Mouse (Mus musculus) left cerebral cortex, adult 8-10 months (tissue): ENCODE measurements around the gene Rapgefl1. TPM values are rescaled to one million over a fixed set of nuclear protein-coding genes. Genes with fewer than 3 reads are reported as not detected.

Experiments
- DNase-seq, 2 experiments: peaks; one replicate each; pipeline ENCODE4 v3.0.0; 2022; ENCODE audit warnings: low spot score in 2 of 2
- total RNA-seq, 4 experiments: library from RNA; stranded (reverse); gene quantifications; 2 replicates each; pipeline ENCODE4 v1.2.4; 2022

Rapgefl1 gene
- 100 to 1,000 TPM; 130 to 140 (median 139) TPM for total RNA-seq

DNA sequence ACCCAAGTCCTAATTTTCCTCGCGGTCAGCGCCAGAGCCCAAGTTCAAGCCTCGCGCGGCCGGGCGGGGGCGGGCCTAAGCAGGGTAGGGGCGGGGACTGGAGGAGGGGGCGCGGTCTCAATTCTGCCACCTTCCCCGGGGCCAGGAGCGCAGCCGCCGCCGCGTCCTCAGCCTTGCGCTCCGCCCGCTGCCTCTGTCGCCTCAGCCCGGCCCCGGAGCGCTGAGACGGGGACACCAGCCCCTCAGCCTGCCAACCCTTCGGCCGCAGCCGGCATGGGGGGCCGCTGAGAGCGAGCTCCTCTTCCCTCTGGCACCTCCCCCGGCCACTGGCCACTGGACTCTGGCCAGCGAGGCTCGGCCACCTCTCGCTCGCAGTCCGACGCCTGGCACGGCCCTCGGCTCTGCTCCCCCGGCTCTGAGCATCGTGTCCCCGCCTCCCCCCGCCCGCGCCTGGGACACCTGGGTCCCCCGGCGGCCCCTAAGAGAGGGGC is at the start of gene Rapgefl1:
Gene Rapgefl1, plus strand, starts transcription at position 135 of the 491 bp plus-strand sequence.
- DNase-seq = peak; percentile 58 to 72

DNA sequence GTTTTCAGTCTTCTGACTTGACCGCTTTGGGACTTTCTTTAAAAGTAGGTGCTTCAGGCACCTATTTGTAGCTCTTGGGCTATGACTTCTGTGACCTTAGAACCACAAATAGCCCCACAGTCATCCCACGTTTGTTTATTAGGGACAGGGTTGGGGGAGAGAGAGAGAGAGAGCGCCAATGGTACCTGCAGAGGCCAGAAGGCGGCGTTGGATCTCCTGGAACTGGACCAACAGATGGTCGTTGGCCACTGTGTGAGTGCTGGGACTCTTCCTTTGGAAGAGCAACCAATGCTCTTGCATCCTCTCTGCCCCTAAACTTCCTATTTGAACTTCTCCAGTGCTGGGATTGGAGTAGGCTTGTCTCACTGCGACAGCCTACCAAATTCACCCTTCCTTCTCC is 49.4 kb upstream of the Rapgefl1 start:
- DNase-seq = no peak

DNA sequence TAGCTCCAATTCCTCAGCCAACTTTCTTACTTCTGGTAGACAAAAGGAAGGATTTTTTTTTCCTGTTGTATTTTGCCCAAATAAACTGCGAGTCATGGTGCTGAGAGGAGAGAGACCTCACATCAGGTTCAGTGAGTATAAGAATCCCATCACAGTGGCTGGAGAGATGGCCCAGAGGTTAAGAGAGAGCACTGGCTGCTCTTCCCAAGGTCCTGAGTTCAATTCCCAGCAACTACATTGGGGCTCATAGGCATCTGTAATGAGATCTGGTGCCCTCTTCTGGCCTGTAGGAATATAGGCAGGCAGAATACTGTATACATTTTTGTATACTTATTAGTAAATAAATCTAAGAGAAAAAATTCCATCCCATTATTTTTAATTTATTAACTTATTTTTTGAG is 48.9 kb upstream of the Rapgefl1 start:
- no peak for DNase-seq

DNA sequence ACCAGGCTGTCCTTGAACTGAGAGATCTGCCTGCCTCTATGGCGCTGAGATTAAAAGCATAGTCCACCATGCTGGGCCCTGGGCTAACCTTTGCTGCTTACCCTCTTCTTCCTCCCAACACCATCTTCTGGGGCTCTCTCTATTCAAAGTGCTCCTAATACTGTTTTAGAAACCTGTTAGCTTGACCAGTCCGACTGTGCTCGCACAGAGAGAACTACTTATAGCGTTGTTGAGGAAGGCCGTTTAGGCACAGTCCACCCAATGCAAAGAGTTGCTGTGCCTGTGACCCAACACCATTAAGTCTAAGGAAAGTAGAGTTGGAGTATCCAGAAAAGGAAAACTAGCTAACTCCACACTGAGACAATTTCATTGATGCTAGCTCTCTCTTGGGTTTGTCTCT is 48.4 kb upstream of the Rapgefl1 start:
- DNase-seq = no peak

DNA sequence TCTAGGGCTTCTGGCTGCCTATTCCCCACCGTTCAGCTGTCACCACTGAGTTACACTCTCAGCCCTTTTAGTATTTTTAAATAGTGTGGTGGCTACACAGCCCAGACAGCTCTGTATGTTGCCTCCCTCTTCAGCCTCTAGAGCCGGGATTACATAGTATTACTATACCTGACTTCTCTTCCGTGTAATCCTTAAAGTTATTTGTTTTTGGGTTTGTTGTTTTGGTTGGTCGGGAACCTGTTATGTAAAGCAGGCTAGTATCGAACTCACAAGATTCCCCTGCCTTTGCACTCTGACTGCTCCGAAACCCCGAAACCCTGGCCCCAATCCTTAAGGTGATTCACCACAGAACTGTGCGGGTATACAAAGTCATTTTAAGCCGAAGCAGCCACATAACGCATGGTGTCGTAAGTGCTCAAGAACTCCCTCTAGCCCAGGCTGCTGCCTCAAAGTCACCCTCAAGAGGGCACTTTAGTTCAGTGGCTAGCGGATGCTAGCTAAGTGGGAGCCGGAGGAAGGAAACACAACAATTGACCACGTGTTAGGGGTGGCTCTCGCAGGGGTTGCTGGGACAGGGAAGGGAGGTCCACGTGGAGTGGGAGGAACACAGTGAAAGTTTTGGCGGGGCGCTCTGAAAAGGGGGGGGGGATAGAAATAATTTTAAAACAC is 47.9 kb upstream of the Rapgefl1 start:
- peak; percentile 68 to 83 for DNase-seq

DNA sequence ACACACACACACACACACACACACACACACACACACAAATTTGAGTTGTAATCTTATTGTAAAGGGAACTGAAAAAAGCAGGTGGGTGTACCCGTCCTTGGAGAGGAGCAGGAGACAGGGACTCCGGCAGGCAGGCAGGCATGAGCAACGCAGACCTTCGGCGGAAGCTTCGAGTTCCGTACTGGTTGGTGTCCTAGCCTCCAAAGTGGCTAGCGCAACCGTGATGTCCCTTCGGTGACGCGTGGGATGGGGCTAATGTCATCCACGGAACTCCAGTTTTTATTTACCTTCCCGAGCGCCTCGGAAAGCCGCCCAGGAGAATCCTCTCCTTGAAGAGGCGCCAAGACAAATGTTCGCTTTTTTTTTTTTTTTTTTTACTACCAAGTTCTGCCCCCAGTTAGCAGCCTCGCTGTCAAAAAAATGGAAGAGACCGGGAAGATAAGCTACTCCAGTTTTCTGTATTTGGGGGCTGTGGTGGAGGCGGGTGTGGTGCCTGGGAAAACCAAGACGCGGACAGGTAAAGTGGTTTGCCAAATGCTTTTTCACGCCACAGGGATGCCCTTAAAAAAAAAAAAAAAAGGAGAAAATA is 47.3 kb upstream of the Rapgefl1 start:
- DNase-seq = no peak

DNA sequence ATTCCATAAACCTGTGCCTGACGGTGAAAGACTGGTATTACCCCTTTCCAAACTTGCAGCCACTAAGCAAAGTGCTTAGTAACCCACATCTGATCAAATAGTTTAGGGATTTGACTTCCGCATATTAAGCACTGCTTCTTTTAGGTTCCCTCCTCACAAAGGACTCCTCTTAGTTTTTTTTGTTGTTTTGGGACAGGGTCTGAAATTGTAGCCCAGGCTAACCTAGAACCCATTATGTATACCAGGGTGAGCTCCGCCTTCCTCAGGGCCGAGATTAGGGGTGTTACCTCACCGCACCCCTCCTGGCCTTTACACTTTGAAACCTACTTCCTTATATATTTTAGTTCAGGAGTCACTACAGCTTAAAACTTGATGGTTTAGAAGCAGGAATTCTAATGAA is 46.8 kb upstream of the Rapgefl1 start:
- DNase-seq = no peak

DNA sequence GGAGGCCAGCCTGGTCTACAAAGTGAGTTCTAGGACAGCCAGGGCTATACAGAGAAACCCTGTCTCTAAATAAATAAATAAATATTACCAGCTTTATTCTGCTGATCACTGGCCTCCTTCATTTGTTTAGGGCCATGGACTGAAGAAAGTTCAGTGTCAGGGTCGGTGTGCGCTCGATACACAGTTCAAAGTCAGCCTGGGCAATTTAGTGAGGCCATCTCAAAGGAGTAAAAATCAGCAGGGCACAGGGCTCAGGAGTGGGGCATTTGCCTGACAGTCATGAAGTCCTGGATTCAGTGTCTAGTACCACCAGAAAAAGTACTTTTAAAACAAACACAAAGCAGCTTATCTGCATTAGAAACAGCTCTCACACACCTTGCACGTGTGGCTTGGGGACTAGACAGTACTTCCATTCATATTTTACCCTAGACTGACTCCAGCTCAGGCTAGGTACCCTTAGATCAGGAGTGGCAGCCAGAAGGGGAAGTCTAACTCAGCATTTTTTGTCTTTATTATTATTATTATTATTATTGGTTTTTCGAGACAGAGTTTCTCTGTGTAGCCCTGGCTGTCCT is 45.9 kb upstream of the Rapgefl1 start:
- no peak for DNase-seq

DNA sequence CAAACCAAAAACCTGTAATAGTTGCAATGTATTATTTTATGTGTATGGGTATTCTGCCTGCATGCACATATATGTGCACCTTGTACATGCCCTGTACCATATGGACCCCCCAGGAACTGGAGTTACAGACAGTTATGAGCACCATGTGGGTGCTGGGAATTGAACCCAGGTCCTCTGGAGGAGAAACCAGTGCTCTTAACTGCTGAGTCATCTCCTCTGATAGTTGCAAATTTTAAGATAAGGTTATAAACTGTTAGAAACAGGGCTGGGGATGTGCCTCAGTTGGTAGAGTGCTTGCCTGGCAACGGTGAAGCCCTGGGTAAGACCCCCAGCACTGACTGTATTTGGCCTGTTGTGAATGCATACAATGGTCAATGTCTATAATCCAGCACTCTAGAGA is 45.1 kb upstream of the Rapgefl1 start:
- DNase-seq = no peak

DNA sequence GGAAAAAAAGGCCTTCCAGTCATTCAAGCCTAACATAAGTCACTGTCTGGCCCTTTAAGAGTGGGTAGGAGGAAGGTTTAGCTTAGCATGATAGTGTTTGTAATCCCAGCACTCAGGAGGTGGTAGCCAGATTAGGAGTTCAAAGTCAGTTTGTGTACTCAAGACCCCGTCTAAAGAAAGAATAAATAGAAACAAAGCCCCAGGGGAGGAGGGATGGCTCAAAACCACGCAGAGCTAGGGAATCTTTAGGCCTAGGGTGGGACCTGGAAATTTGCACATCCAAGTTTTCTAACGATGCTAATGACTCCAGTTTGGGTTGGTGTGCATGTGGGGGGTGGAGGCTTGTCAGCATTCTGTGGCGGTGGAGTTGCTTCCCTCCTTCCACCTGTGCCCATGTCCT is 44.5 kb upstream of the Rapgefl1 start:
- DNase-seq = no peak

DNA sequence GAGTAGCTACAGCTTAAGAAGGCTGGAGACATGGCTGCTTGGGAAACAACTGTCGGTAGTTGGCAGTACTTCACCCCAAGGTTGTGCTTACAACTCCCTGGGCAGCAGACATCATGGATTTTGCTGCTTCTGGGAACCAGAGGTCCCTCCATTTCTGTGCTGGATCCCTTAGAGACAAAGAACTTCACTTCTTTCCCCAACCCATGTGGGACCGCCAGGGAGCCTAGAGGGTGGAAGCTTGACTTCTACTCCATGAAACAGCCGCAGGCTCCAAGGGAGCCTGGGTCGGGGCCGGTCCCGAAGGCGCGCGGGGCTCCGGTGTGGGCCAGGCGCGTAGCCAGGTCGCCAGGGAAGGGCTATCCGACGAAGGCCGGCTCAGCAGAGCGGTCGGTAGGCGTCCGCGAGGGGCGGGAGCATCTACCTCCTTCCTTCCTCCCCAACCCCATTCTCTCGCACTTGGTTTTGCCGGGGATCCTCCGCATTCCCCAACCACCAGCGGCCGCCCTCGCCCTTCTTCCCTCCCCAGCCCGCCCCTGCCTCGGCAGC is 42.0 kb upstream of the Rapgefl1 start:
- peak; percentile 27 to 69 for DNase-seq

DNA sequence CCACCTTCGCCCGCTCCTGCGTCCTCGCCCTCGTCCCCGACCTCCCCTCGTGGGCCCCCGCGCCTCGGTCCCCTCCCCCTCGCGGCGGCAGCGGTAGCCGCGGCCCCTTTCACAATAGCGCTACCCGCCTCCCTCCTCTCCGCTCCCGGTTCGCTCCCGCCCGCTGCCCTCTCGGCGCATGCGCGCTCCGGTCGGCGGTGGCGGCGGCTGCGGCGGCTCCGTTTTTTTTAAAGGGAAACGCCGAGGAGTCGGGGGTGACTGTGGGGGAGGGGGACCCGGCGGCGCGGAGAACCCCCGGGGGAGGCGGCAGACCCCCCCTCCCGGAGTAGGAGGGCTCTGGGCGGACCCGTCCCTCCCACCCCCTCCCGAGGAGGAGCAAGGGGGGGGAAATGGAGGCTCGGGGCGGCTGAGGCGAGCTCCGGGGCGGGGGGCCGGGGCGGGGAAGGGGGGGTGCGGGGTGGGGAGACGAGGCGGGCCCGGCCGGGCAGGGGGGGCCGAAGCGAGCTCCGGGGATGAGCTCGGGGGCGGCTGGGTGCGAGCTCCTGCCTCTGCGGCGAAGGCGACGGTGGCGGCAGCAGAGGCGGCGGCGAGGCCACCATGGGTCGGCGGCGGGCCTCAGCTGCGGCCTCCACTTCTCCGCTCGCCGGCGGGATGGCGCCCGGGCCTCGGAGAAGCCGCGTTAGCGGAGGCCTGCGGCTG is 41.4 kb upstream of the Rapgefl1 start, which contains the start of gene Msl1:
Gene Msl1, plus strand, starts transcription at position 502 of the 699 bp plus-strand sequence.
- peak in 1 of 2 experiments; percentile 83 for DNase-seq

DNA sequence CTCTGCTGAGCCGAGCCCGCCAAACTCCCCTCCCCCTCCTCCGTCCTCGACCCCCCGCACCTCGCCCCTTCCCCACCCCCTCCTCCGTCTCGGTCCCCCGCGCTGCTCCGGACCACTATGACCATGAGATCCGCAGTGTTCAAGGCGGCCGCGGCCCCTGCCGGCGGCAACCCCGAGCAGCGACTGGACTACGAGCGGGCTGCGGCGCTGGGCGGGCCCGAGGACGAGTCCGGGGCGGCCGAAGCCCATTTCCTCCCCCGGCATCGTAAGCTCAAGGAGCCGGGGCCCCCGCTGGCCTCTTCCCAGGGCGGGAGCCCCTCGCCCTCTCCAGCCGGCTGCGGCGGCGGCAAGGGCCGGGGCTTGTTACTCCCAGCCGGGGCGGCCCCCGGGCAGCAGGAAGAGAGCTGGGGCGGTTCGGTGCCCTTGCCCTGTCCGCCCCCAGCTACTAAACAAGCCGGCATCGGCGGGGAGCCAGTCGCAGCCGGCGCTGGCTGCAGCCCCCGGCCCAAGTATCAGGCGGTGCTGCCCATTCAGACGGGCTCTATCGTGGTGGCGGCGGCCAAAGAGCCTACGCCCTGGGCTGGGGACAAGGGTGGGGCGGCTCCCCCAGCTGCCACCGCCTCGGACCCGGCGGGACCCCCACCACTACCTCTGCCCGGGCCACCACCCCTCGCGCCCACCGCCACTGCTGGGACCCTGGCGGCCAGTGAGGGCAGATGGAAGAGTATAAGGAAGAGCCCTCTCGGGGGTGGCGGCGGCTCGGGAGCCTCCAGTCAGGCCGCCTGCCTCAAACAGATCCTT is 40.7 kb upstream of the Rapgefl1 start:
- peak in 1 of 2 experiments; percentile 37 for DNase-seq

DNA sequence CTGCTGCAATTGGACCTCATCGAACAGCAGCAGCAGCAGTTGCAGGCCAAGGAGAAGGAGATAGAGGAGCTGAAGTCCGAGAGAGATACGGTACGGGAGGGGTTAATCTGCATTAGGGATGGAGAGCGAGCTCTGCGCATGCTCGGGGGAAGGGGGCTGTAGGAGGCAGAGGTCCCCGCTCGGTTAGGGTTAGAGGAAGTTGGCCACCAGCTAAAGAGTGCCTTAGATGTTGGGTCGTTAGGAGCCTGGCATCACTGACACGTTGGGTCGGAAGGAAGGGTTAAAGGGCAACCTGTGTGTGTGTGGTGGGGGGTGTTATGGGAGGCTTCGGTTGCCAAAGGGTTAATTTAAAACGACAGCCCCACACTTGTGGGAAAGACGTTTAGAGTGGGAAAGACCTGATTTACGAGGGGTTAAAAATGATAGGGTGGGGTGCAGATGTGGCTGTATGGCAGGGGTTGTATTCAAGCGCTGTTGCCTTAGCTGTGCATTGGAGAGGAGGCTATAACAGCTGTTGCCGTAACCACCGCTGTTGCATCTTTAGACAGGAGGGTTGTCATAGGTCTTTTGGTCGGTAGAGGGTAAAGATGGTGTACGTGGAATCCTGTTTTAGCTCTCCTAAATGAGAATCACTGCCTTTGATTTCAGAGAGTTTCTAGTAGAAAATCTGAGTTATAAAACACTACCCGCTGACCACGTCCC is 39.9 kb upstream of the Rapgefl1 start:
- peak; percentile 59 to 62 for DNase-seq

DNA sequence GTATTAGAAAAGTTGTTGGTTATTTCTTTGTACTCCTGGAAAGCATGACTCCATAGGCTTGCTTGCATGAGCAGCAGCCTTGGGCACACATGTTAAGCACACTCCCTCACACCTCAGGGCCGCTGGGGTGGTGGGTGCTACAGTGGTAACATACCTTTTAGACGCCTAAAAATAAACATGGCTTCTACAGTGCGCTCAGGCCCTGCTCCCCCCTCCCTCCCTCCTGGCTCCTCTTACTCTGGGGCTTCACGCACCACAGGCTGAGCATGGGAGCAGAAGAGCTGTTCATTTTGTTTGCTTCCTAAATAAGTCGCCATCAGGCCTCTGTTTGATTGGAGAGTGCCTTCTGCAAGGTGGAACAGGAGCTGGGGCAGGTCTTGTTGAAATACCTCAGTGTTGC is 39.3 kb upstream of the Rapgefl1 start:
- DNase-seq = no peak

DNA sequence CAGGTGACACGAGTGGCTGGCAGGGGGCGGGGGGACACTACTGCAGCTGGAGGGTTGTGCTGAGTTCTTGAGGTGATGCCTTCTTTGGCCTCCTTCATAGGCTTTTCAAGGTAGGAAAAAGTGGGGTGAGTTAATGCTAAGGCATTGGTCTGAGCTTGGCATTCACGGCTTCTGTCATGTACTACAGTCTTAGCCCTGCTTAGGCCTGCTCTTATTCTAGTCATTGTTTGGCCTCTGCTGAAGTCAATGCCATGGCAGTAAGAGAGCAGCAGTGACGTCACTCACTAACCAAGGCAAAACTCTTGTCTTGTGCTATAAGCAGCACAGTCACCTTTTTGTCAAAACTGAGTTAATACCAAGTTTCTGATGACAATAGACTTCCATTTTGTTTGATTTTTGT is 38.7 kb upstream of the Rapgefl1 start:
- no peak for DNase-seq

DNA sequence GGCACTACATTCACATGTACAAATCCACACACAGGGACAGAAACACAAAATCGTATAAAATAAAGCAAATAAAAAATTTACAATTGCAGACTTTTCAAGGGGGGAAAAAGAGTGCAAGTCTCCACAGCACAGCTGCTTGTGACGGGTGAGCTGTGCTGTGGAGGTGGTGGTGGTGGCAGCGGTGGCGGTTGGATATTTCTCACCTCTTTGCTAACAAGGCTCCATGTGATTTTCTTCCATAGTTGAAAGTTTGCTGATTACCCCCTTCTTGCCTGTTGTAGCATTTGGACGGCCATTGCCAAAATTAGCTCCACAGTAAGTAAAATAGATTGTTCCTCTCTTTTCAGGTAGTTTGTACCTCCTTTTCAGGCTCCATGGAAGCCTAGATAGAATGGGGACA is 32.0 kb upstream of the Rapgefl1 start, which contains the start of gene Casc3:
Gene Casc3, plus strand, starts transcription at position 301 of the 400 bp plus-strand sequence.
- DNase-seq = no peak

DNA sequence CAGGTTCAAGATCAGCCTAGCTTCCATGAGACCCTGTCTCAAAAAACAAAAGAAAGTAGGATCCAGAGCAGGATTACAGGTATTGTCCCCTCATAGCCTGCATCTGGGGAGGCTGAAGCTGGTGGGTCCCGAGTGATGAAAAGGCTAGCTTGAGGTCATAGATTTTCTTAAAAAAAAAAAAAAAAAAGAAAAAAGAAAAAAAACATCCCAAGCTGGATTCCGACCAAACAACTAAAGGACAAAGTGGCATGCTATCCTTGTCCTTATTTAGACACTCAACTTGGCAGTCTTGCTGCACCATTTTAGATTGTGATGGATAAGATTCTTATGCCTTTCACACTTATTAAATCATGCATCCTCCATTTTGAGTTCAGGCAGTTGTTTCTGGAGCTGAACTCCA is 28.2 kb upstream of the Rapgefl1 start:
- no peak for DNase-seq

DNA sequence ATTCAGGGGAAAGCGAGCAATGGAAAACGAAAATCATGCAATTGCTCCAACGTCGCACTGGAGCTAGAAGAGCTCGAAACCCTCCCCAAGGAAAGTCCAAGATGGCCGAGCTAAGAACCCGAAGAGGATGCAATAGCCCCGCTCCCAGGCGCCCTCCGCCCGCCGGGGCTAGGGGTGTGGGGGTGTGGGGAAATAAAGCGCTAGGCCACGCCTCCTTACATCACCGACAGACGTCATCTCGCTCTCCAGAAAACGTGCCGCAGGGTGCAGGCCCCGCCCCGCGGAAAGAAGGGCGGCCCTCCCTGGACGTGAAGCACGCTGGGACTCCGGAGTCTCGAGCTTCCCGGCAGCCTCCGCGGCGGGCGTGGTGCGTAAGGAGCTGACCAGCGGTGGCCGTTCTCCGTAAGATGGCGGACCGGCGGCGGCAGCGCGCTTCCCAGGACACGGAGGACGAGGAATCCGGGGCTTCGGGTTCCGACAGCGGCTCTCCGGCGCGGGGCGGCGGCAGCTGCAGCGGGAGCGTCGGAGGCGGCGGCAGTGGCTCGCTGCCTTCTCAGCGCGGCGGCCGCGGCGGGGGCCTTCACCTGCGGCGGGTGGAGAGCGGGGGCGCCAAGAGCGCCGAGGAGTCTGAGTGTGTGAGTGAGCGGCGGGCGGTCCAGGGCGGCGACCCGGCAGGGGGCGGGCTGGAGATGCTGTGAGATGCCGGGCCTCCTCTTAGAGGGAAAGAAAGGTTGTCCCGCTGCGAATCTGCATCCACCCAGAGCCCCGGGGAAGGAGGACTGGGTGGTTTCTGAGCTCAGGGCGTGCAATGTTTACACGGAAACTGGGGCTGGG is 26.9 kb upstream of the Rapgefl1 start:
- DNase-seq = peak; percentile 98 to 99
